Mouse (Mus musculus) layer of hippocampus, postnatal 36 days (tissue): ENCODE results near the gene Coro6. TPM values are rescaled to one million over a fixed set of nuclear protein-coding genes. Genes with fewer than 3 reads are reported as not detected.

Source experiments
- DNase-seq, 2 experiments: peaks; one replicate each; pipeline ENCODE4 v3.0.0; 2022
- total RNA-seq, 2 experiments: library from RNA; stranded (reverse); gene quantifications; 2 replicates each; pipeline ENCODE4 v1.2.3; 2021

The Coro6 gene
- total RNA-seq, 2 experiments from 2014 or later = 12.5 to 15.9 TPM

DNA sequence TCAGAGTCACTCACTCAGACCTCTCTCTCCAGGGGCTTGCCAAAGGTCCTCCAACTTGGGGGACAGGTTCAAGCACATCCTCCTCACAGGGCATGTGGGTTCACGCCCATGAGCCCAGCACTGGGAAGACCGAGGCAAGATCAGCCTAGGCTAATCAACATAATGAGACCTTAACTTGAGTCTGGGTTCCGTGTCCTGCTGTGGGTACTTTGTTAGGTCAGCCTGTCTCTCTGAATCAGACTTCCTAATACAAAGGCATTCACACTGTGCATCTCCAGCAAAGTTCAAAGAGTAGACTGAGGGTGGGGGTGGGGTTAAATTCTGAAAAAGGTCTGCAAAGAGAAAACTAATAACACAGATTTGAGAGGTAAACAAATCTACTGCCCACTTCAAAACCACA lies 2.9 kb downstream of the Coro6 start:
- no peak for DNase-seq

DNA sequence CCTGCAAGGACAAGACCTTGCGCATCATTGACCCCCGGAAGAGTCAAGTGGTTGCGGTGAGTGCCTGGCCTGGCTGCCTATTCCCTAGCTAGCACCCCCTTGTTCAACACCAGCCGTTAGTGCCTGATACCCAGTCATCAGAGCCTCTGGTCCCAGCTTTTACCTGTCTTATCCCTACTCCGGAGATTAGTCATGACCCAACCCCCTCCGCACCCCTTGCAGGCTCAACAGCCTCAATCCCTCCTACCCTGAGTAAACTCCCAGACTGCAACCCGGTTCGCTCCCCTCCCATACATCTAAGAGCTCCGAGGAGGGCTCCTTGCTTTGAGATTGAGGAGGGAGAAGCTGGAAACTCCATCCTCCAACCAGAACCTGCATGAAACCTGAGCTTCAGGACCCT lies 4.3 kb downstream of the Coro6 start:
- DNase-seq = no peak

DNA sequence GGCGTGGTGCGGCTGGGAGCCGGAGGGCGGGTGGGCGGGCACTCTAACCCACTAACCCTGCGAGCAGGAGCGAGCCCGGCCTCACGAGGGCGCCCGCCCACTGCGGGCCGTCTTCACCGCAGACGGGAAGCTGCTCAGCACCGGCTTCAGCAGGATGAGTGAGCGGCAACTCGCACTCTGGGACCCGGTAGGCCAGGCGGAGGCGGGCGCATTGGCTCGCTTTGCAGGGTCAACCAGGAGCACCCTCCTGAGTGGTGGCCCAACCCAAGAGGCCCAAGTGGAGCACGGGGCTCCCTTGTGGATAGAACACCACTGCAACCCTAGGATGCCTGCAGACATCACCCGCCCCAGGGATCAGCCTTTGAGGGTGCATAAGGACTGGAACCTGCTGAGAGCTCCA lies 4.9 kb downstream of the Coro6 start:
- peak; percentile 63 to 73 for DNase-seq

DNA sequence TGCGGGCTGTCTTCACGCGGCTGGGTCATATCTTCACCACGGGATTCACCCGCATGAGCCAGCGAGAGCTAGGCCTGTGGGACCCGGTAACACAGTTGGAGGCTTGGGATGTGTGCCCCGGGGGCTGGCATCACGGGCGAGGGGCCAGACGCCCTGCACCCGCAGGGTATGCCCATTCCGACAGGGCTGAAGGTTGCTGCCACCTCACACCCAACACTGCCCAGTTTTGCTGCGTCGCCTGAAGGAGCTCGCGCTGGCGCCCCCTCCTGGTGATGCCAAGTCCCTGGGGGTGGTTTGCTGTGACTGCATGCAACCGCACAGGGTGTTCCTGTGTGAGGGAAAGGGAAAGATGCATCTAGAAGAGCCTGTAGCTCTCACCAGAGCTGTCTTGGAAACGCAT lies 5.6 kb downstream of the Coro6 start:
- DNase-seq = peak; percentile 73

DNA sequence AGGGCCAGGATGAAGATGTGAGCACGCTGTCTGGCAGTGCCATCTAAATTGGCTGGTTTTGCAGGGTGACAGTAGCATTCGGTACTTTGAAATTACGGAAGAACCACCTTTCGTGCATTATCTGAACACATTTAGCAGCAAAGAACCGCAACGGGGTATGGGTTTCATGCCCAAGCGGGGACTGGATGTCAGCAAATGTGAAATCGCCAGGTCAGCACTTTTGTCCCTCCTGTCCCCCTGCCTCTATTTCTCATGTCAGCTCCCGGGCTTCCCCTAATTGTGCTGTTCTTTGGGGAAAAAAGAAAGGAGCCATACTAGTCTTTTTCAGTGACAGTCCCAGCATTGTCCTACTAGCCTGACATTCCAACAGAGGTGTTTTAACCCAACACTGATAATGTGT lies 6.2 kb downstream of the Coro6 start:
- no peak for DNase-seq

DNA sequence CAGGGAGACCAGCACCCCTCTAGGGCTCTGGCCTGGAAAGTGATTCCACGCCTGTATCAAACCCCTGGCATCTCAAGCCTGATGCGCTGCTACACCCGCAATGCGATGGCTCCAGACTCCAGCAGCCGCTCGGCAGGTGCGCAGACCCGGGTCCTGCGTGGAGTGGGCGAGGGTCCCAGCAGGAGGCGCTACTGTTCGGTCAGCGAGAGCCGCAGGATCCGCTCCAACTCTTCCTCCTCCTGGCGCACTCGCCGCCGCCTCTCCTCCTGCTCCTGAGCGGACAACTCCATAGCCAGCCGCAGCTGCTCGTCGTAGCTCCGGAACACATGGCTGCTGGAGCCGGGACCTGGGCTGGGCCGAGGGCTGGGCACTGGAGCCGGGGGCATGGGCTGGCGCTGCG lies 9.2 kb downstream of the Coro6 start:
- no peak for DNase-seq

DNA sequence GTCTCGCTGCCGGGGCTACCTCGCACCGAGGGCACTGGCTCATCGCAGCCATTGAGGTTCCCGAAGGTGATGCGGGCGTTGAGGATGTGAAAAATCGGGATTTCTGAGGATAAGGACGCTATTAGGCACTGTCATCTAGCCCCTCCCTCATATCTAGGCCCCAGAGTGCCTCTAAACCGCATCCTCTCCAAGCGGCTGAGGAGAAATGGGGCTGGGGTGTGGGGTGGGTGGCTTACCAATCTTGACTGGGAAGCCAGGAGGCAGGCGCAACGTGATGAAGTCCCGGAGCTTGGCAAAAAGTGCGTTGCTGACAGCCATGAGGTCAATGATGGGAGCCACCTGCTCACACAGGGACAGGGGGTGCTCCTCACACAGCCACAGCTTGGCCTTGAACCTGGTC lies 10.6 kb downstream of the Coro6 start:
- no peak for DNase-seq

DNA sequence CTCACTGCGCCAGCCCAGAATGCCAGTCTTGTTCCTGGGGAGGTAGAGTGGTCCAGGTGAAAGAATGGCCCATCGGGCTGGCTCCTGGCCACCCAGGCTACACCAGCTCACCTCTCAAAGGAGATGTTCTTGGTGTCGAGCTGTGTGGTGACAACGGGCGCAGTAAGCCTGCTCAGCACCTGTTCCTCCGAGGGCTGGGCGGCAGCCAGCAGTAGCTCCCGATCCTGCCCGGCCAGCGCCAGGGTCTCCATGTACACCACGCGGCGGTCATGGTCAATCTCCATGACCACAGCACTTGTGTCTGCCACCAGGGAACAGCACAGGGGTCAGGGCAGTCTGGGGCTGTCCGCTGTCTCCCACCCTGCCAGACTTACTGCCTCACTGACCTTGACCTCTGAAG lies 14.0 kb downstream of the Coro6 start:
- DNase-seq = no peak

DNA sequence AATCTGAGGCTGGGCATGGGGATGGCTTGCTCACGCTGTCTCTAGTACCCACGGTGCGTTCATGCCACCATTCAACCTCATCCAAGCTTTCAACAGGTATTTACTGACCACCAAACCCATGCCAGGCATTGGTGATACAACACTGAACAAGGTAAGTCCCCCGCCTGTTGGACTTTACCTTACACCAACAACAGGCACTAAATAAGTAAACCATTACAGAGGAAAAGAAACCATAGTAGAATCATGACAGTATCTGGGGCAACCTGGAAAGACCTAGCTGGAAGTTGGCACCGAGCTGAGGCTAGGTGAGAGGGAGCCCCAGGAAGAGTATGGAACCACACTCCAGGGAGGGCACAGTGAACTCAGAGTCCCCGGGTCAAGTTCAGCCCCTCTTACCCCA lies 14.7 kb downstream of the Coro6 start:
- no peak for DNase-seq

DNA sequence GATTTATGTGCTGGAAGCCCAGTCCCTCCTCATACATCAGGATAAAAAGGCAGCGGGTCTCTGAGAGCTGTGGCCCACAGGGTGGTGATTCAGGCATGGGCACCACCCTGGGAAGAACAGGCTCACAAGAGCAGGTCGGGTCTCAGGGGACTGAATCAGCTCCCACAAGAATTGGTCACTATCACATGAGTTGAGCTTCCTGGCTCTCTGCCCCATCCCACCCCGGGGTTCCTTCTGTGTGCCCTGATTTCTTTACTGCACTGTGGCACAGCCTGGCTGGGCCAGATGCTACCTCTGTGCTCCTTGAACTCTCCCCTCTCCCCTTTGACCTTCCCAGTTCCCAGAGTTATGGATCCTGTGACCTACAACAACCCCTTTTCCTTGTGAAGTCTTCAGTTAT lies 20.8 kb downstream of the Coro6 start:
- no peak for DNase-seq

DNA sequence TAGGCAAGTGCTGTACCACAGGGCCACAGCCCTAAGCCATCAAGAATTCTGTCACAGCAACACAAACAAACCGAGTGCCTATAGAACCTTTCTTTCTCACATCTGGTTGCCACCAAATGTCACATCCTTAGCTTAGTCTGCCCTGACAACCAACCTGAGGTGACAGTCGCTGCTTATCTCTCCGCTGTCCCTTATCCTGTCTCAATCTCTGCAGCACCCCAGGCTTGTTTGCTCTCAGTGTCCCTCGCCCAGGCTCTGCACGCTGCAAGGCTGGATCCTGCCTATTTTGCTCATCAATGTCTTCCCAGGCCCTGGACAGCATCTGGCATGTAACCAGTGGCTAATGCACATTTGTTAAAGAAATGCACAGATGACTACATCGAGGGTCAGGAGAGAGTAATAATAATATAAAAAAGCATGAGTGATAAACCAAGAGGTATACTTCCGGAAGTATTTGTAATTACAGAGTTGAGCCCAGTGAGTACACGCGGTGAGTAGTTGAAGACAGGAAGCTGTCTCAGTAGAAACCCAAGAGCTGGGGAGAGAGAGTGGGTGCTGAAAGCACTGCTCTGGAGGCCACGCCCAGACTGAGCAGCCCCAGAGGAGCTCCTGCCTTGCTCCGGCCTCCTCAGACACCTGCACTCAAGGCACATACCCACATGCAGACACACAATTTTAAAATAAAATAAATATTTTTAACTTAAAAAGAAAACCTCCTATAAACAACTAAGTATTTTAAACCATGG lies 21.5 kb downstream of the Coro6 start:
- DNase-seq = no peak

DNA sequence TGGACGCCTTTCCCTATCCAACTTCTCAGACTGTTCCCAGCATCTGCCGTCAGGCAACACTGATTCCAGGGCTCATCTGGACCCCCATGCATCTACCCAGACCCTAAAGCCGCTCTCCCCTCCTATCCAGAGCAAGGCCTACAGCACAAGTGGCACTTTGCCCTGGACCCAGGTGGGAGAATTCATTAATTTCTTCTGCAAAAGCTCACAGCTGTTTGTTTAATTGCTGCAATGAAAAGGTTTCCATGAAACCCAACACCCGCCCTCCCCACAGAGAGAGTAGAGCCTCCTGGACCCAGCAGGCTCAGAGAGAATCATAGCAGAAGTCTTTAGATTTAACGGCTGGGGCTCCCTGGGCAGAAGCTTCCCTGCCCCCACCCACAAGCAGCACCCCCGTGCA lies 23.0 kb downstream of the Coro6 start:
- DNase-seq = no peak

DNA sequence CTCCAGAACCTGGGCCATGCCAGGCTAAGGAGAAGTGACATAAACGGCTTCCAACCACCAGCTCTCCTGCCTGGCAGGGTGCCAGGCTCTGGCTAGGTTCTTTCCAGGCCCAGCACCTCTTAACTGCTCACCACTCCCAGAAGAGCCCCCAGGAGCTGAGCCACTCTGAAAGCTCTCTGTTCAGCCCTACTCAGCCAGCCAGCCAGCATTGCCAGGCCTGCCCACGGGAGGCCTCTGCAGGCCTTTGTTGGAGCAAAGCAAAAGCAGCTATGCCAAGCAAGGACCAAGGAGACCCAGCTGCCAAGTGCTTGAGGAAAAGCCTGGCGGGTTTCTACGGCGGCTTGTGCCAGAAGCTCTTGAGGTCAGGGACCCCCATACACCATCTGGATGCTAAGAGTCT lies 24.6 kb downstream of the Coro6 start:
- peak in 1 of 2 experiments; percentile 64 for DNase-seq

DNA sequence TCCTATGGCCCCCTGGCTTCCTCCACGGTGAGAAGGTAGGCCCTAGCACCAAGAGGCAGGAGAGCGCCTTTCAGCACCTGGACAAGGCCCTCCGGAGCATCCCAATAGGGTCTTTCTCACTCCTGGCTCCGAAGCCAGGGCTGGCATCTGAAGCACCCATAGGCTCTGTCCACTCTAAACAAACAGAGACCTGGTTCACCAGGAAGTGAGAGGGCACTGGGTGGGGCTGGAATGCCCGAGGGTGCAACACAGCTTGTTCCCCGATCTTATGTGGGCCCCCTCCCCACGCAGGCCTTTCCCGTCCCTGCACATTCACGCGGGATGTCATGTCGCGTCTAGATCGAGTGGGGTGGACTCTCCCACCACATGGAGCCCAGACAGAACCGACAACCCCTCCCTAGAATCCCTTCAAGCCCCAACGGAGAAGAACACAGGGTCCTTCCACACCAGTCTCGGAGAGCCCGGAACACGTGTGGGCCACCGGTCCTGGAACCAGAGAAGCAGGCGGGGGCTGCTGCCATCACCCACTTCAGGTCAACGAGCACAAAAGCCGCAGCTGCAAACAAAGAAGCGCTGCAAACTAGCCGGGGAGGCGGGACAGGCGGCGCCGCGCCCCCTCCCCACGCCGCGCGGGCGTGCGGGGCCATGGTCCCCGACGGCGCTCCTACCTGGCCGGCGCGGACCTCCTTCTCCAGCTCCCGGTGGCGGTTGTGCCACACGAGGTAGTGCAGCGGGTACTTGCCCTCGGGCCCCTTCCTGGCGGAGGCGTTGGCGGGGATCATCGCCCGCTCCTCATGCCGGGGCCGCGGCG lies 26.8 kb downstream of the Coro6 start:
- no peak for DNase-seq

DNA sequence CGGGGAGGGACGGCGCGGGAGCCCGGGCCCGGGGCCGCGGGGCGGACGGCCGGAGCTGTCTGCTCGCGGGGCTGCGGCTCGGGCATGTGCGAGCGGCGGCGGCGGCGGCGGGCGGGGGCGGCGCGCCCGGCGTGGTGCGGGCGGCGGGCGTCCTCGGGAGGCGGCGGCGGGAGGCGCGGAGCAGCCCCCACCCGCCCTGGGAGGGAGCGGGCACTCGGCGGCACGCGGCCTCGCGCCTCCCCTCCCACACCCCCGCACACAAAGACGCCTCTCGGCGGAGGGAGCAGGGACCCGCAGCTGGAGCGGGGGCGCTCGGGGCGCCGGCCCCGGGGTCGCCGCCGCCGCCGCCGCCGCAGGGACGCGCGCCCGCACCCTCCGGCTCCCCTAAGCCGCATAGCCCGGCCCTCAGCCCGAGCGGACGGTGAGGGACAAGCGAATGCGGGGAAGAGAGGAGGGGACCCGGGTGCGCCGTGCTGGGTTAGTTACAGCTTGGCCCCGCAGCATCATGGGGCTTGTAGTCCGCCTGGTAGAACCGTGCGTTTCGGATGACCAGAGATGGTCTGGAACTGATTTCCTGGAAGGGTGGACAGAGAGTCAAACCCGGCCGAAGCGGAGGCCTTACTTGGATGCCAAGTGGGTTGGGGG lies 27.5 kb downstream of the Coro6 start, which contains the start of gene Ankrd13b:
Gene Ankrd13b (minus strand): TSS at position 88 of the 645 bp plus-strand sequence.
- DNase-seq = peak; percentile 81 to 82

DNA sequence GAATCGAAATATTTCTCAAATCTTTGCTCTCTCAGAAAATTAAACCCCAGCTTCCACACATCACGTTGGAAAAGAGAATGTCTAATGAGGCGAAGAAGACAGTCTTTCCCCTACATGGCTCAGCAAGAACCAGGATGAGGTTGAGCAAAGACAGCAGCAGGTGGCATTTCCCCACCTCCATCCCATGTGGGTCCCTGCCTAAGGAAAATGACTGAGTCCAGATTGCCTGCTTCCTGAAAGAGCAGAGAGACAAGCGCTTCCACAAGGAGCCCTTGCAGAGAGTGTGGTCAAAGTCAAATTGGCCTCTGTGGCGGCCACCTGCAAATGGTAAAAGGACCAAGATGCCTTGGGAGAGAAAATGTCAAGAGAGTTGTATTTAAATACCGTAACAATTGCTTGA lies 28.2 kb downstream of the Coro6 start:
- no peak for DNase-seq

DNA sequence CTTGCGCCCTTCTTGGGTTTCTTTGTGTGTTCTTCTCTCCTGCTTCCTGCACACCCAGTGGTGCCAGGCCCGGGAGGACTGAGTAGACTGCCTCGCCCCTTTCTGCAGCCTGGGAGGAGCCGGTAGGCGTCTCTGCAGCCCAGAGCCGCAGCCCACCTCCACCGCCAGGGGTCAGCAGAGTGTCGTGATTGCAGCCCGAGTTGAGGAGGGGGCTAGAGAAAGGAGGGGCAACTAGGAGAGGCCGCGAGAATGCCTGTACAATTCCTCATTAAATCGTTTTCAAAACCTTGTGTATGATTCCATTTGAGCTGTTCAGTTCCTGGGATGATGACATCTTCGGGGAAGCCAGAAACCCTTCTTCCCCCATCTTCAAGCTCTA lies 28.9 kb downstream of the Coro6 start:
- DNase-seq = peak; percentile 90 to 91

DNA sequence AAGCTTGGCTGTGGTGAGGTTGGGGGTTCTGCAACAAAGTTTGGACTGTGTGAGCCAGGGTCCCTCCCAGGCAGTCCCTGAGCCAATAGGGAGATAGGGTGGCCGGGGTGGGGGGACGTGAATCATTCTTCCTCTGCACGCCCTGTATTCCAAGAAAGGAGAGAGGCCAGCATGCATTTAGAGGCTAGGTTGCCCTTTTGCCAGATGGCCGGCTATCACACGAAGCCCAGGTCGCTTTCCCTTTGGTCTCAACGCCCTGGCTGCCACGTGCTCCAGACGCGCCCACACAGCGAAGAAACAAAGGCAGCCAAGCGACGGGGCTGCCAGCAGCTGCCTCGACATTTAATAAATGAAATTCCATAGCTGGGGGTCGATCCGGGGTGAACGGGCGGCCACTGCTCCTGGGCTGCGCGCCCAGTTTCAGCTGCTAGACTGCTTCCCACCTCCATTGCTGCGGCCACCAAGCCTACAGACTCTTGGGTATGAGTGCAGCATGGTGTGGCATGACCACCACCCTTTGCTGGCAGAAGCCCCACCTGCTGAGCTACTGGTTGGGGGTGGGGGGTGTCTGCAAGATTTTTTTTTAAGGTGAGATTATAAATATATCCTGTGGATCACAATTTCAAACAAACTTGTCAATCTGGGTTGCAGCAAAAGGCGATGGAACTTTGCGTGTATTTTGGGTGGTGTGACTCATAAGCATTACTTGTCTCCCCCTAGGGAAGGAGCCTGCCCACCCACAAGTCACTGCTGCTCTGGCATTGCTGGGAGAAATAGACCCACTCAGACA lies 29.5 kb downstream of the Coro6 start:
- DNase-seq = no peak

DNA sequence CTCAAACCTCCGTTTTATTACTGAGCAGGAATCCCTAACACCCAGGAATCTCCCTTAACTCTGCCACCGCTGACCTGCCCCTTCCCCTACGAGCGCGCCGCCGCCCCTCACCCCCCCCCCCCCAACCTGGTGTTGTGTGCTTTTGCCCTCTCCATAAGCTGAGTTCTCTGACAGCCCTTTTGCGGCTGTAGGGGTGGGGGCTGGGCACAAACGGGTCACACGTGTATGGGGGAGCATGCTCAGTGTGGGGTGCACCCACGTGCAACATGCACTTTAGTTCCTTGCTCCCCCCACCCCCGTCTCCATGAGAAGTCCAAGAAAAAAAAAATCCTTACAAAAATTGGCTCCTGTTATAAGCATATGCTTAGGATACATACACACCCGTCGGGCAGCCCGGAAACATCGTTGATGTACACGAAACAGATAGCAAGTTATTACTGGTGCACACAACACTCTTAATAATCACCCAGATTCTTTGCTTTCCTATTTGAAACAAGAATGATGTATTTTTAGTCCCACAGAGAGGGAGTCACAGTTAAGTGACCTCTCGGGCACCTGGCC lies 30.2 kb downstream of the Coro6 start:
- no peak for DNase-seq

DNA sequence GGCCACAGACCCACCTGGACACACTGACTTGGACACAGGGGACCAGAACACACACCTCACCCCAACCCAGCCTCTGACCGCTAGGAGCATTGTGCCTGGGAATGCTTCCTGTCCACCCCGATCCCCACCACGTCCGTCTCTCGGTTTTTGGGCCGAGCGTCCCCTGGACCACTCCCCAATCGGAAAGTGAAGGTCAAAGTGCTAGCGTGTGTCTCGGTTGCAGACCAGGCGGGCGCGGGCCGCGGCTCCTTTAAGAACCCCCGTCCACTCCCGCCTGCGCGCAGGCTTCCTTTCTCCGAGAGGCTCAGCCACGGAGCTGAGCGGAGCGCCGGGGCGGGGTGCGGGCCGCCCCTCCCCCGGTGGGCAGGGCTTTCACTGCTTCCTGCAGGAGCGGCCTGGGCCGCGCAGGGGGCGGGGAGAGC lies 30.7 kb downstream of the Coro6 start:
- peak; percentile 90 to 91 for DNase-seq

DNA sequence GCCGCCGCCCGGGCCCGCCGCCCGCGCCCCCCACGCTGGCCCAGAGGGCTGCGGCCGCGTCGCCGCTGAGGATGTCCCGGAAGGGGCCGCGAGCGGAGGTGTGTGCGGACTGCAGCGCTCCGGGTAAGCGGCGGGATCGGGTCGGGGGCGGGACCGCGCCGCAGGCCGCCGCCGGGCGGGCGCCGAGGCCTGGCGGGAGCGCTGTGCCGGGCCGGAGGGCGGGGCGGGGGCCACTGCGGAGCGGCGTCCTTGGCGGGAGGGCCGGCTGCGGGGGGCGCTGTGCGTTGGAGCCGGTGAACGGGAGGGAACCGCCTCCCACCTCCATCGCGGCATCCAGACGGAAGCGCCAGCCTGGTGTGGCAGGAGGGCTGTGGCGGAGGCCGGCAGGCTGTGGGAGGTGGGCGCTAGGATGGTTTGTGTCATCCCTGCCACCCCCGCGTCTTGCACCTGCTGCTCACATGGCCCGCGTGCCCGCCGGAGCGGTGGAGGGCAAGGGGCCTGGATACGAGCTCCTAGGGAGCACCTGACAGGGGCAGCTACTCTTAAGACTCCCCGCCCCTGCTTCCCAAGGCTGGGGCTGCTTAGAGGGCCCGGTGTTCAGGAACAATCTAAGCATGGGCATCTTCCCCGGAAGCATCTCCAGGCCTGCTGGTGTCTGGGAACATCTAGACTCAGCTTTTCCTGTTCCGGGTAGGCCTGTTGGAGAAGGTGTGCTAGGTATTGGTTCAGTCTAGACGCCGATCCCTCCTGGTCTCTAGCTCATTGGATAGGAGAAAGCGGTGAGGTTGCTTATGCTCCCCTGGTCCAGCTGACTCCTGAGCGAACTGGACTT lies 31.5 kb downstream of the Coro6 start, which contains the start of gene Git1:
Gene Git1 (plus strand): TSS at position 51 of the 832 bp plus-strand sequence.
- peak; percentile 70 to 72 for DNase-seq
